Mouse (Mus musculus): Measurements from ENCODE around the gene Klhl5. TPM values are rescaled to one million over a fixed set of nuclear protein-coding genes. Genes with fewer than 3 reads are reported as not detected.
A peak's percentile ranks its signal among the peaks of the same experiment; 100 is the strongest.

The Klhl5 gene
- total RNA-seq, 2 experiments from 2014 or later, result 35.4 to 38.7 TPM

DNA sequence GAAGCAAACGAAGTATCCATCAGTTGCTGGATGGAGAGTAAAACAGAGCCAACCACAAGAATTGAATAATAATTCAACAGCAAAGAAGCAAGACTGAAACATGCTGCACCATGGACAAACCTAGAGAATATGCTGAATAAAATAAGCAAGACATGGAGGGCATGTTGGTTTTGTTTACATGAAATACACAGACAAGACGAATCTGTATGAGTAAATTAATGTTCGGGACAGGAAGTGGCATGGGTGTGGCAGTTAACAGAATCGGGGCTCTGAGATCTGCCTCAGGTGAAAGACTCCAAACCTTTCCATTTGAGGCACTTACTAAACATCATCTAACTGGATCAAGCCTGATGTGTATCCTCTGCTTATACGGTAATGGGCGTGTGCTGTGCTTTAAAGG is 46.9 kb downstream of the Klhl5 start:
- intact Hi-C loops (cut with DNase I), result no loop called here
- no peak for TF ChIP-seq CTCF (IDR thresholded peaks at IDR 0.05)
- Histone ChIP-seq H3K4me3 (no peak overlapping the region), H3K27ac (no peak overlapping the region)
- no peak for DNase-seq (ENCODE audit: extremely low spot score in 1 of 2, low spot score in 2 of 2)

GRCm38 (mm10) chr5:65156853-65157252 is 49.5 kb downstream of the Klhl5 start:
- peak; percentile 50 for TF ChIP-seq CTCF (IDR thresholded peaks at IDR 0.05)
- Histone ChIP-seq H3K4me3 (no peak overlapping the region), H3K27ac (no peak overlapping the region)
- intact Hi-C loops (cut with DNase I), result no loop called here
- no peak for DNase-seq (ENCODE audit: extremely low spot score in 1 of 2, low spot score in 2 of 2)

- no peak for DNase-seq (ENCODE audit: extremely low spot score in 1 of 2, low spot score in 2 of 2)
- Histone ChIP-seq H3K27ac (peak overlapping the region; percentile 69), H3K4me3 (no peak overlapping the region)
- peak; percentile 42 for TF ChIP-seq CTCF (IDR thresholded peaks at IDR 0.05)
- intact Hi-C loops (cut with DNase I), result no loop called here
These were observed 50.4 kb downstream of the Klhl5 start for GRCm38 (mm10) chr5:65157412-65158381.

DNA sequence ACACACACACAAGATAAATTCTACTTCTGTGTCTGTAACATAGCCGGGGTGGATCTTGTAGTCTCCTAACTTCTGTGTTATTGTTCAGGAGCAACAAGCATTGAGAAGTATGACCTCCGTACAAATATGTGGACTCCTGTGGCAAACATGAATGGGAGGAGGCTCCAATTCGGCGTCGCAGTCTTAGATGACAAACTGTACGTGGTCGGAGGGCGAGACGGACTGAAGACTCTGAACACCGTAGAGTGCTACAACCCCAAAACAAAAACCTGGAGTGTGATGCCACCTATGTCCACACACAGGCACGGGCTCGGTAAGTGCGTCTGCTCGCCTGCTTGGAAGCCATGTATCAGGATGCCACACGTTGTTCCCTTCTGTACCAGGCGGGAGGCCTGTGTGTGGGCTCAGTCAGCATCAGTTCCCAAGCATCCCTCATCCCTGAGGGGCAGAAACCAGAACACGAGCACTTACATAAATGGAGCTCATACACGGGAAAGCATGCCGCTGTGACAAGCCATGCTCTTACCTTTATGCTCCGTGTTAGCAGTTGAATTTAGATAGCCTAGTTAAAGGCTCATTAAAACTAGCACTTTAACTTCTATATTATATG is 51.5 kb downstream of the Klhl5 start:
- intact Hi-C loops (cut with DNase I), result no loop called here
- no peak overlapping the region for H3K4me3 ChIP-seq
- TF ChIP-seq CTCF (IDR thresholded peaks at IDR 0.05), result no peak
- H3K27ac ChIP-seq, result no peak overlapping the region
- DNase-seq (ENCODE audit: extremely low spot score in 1 of 2, low spot score in 2 of 2), result no peak

- DNase-seq (ENCODE audit: extremely low spot score in 1 of 2, low spot score in 2 of 2), result no peak
- no peak overlapping the region for H3K27ac ChIP-seq
- H3K4me3 ChIP-seq, result no peak overlapping the region
- intact Hi-C loops (cut with DNase I), result no loop called here
- no peak for TF ChIP-seq CTCF (IDR thresholded peaks at IDR 0.05)
These were observed 55.7 kb downstream of the Klhl5 start for GRCm38 (mm10) chr5:65163001-65163400.

DNA sequence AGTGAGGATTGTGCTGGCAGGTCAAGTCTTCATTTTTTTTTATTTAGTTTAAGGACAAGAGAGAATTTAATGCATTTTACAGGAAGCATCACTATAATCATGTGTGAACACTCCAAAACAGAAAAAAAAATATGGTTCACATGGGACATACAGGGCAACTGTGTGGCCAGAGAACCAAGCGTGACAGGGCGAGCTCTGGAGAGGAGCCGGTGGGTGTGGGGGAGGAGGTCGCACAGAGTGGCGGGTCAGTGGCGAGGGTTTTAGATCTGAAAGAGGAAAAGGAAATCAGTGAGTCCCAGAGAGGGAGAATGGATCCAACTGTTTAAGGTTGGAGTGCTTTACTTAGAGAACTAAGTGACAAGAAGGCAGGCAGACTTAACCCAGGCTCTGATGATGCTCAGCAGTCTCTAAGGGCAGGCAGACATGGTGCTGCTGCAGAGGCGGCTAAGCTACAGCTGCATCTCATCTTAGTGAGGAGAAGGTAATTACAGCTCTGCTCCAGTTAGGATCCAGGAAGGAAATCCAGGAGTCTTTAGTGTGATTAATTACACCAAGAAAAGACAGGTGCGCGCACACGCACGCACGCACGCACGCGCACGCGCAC is 56.3 kb downstream of the Klhl5 start:
- Histone ChIP-seq H3K27ac (no peak overlapping the region), H3K4me3 (no peak overlapping the region)
- no peak for DNase-seq (ENCODE audit: extremely low spot score in 1 of 2, low spot score in 2 of 2)
- intact Hi-C loops (cut with DNase I), result no loop called here
- no peak for TF ChIP-seq CTCF (IDR thresholded peaks at IDR 0.05)

DNA sequence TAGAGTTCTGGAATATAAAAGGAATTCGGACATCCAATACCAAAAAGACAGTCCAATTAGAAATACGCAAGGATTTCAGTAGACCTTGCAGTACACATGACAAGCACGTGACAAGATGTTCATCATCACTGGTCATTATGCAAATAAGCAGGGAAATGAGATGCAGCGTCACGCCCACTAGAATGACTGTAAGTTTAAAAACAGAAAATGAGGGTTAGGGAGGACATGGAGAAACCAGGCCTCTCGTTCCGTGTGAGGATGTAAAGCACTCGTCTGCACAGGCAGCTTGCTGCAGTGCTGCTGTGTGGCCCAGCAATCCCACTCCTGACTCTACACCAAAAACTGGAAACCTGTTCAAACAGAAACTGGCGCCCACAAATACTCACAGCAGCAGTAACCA is 62.9 kb downstream of the Klhl5 start:
- no peak for DNase-seq (ENCODE audit: extremely low spot score in 1 of 2, low spot score in 2 of 2)
- intact Hi-C loops (cut with DNase I), result no loop called here

GRCm38 (mm10) chr5:65175035-65175917 is 67.9 kb downstream of the Klhl5 start:
- H3K4me3 ChIP-seq, result peak overlapping the region; percentile 36
- no peak for TF ChIP-seq CTCF (IDR thresholded peaks at IDR 0.05)
- peak overlapping the region; percentile 90 for H3K27ac ChIP-seq
- intact Hi-C loops (cut with DNase I), result loop anchor here (2.0 kb wide), 1 partner anchor 24 kb away; the partner anchor contains the start of gene Wdr19
- peak; percentile 64 to 72 for DNase-seq (ENCODE audit: extremely low spot score in 1 of 2, low spot score in 2 of 2)

More for the DNA sequence above, 62.9 kb downstream of the Klhl5 start:
- no peak for TF ChIP-seq CTCF (IDR thresholded peaks at IDR 0.05)
- H3K27ac ChIP-seq, result no peak overlapping the region
- no peak overlapping the region for H3K4me3 ChIP-seq

DNA sequence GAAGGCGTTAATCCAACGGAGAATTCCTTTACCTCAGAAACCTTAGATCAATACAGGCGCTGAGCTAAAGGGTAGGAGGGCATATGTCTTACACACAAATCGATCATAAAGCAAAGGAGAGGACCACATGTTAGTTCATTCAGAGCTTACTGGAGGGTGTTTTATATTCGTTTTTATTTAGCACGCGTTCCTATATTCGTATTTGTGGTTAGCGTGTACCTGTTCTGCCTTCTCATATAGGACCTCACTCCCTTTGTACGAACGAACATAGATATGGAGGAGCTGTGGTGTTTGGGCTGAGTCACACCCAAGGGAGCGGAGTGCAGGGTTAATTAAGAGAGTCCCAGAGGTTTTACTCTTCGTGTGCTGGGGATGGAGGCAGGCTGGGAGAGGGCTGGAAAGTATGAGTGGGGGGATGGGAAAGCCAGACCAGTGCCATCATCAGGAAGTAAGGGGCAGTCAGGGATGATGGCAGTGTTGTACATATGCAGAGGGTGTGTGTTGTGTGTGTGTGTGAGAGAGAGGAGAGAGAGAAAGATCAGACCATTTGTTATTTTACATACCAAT is 68.7 kb downstream of the Klhl5 start:
- H3K27ac ChIP-seq, result peak overlapping the region; percentile 90
- DNase-seq (ENCODE audit: extremely low spot score in 1 of 2, low spot score in 2 of 2), result peak in 1 of 2 experiments; percentile 34
- peak overlapping the region; percentile 36 for H3K4me3 ChIP-seq
- TF ChIP-seq CTCF (IDR thresholded peaks at IDR 0.05), result no peak
- intact Hi-C loops (cut with DNase I), result loop anchor here (2.0 kb wide), 1 partner anchor 23 kb away; the partner anchor contains the start of gene Wdr19

DNA sequence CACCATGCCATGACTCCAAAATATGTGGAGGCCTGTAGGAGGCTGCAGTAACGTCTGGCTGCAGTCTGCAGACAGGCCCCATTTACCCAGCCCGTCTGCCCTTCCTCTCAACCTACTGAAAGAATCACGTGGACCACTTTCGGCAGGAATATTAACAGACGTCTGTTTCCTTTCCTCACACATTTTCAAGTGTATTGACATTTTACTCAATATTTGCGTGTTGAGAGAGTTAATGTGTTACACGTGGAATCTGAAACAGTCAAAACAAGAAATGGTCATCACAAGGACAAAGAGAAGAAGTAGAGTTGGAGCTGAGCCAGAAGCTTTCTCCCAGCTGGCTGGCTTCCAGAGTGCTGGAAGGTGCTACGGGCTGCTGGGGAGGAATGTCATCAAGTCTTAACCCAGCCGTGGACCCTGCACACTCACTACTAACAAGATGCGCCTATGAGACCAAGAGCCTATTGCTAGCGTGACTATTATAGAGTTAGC is 69.7 kb downstream of the Klhl5 start:
- intact Hi-C loops (cut with DNase I), result no loop called here
- Histone ChIP-seq H3K4me3 (no peak overlapping the region), H3K27ac (peak overlapping the region; percentile 19; the same call in 1 of the 2 replicates)
- DNase-seq (ENCODE audit: extremely low spot score in 1 of 2, low spot score in 2 of 2), result no peak
- TF ChIP-seq CTCF (IDR thresholded peaks at IDR 0.05), result no peak

GRCm38 (mm10) chr5:65178477-65178876 is 71.1 kb downstream of the Klhl5 start:
- H3K27ac ChIP-seq, result no peak overlapping the region
- intact Hi-C loops (cut with DNase I), result no loop called here
- no peak for TF ChIP-seq CTCF (IDR thresholded peaks at IDR 0.05)
- DNase-seq (ENCODE audit: extremely low spot score in 1 of 2, low spot score in 2 of 2), result no peak
- H3K4me3 ChIP-seq, result no peak overlapping the region

Measured in left cerebral cortex, adult 2 months (tissue).